Mouse (Mus musculus) midbrain, embryonic 14.5 days (tissue): Measurements from ENCODE around the gene 2610301B20Rik. TPM values are rescaled to one million over a fixed set of nuclear protein-coding genes. Genes with fewer than 3 reads are reported as not detected.

Source experiments
- ATAC-seq: fragments of 200-750 bp; cut with Nextera tagmentation; 2 replicates; pipeline ENCODE4 v1.8.0; 2017; ENCODE audit warnings: moderate number of reproducible peaks, moderate library complexity; ENCODE audit not compliant: low FRiP score, low TSS enrichment
- DNase-seq: peaks from one replicate; pipeline ENCODE4 v3.0.0-alpha.2; 2015
- H3K27ac ChIP-seq: fragments of 300-500 bp; sonication (generic); replicated peaks from 2 replicates; pipeline ENCODE4 v1.5.1; 2014; ENCODE audit warnings: mild to moderate bottlenecking, low read depth, low read length, moderate library complexity
- H3K27me3 ChIP-seq: fragments of 300-500 bp; sonication (generic); 2 replicates; pipeline ENCODE4 v1.6.1; 2014; ENCODE audit warnings: low read length, control low read depth, mixed read lengths; ENCODE audit not compliant: control insufficient read depth, insufficient read depth
- H3K36me3 ChIP-seq: fragments of 300-500 bp; sonication (generic); 2 replicates; pipeline ENCODE4 v1.6.1; 2014; ENCODE audit warnings: low read length, control low read depth; ENCODE audit not compliant: control insufficient read depth, insufficient read depth
- H3K4me1 ChIP-seq: fragments of 300-500 bp; sonication (generic); 2 replicates; pipeline ENCODE4 v1.6.1; 2014; ENCODE audit warnings: mild to moderate bottlenecking, antibody characterized with exemption, low read length, control low read depth; ENCODE audit not compliant: control insufficient read depth, insufficient read depth
- H3K4me2 ChIP-seq: fragments of 300-500 bp; sonication (generic); 2 replicates; pipeline ENCODE4 v1.6.1; 2014; ENCODE audit warnings: mild to moderate bottlenecking, low read length, moderate library complexity
- H3K4me3 ChIP-seq: fragments of 300-500 bp; sonication (generic); replicated peaks from 2 replicates; pipeline ENCODE4 v1.5.1; 2014; ENCODE audit warnings: low read depth, low read length
- H3K9ac ChIP-seq: fragments of 300-500 bp; sonication (generic); replicated peaks from 2 replicates; pipeline ENCODE4 v1.6.1; 2014; ENCODE audit warnings: mild to moderate bottlenecking, low read length, moderate library complexity
- H3K9me3 ChIP-seq: fragments of 300-500 bp; sonication (generic); 2 replicates; pipeline ENCODE4 v1.6.1; 2016; ENCODE audit warnings: low read length, control low read depth, mixed read lengths; ENCODE audit not compliant: control insufficient read depth
- WGBS: fragments of 180-500 bp; shearing (Covaris S2); extraction: QIAGEN DNeasy Blood & Tissue Kit; methylation state at CpG from one replicate; pipeline ENCODE4 v1.1.7; 2014; 5-methylcytosine and 5-hydroxymethylcytosine counted together
- polyA plus RNA-seq: library from polyadenylated mRNA; unstranded; fragments of >200 nt; fragmentation: Nextera tagmentation; extraction: Ambion mirVana; gene quantifications from 2 replicates; pipeline ENCODE4 v1.2.1, GENCODE M21; 2014

Gene 2610301B20Rik
- polyA plus RNA-seq, 1 experiment from 2014 or later = 53.4 TPM

GRCm38 (mm10) chr4:10924140-10924539, 49.8 kb downstream of the 2610301B20Rik start:
- Histone ChIP-seq H3K9ac (no peak overlapping the region), H3K9me3 (no peaks in the 10 kb centered on the region), H3K27me3 (no peaks in the 10 kb centered on the region), H3K4me2 (no peak overlapping the region), H3K27ac (no peak overlapping the region), H3K36me3 (no peaks in the 10 kb centered on the region), H3K4me1 (no peaks in the 10 kb centered on the region), H3K4me3 (no peak overlapping the region)
- no peak for ATAC-seq
- no peak for DNase-seq
- WGBS = 74% methylated on average over 2 of the region's 2 CpGs

- WGBS = 86% methylated on average over 5 of the region's 5 CpGs
- Histone ChIP-seq H3K27me3 (no peaks in the 10 kb centered on the region), H3K27ac (no peak overlapping the region), H3K36me3 (no peaks in the 10 kb centered on the region), H3K4me3 (no peak overlapping the region), H3K9me3 (no peaks in the 10 kb centered on the region), H3K4me1 (no peaks in the 10 kb centered on the region), H3K4me2 (no peak overlapping the region), H3K9ac (no peak overlapping the region)
- no peak for DNase-seq
- no peak for ATAC-seq
Observed at GRCm38 (mm10) chr4:10924541-10924940, 50.2 kb downstream of the 2610301B20Rik start.

- Histone ChIP-seq H3K27me3 (no peaks in the 10 kb centered on the region), H3K27ac (no peak overlapping the region), H3K4me2 (no peak overlapping the region), H3K36me3 (no peaks in the 10 kb centered on the region), H3K4me1 (no peaks in the 10 kb centered on the region), H3K9ac (no peak overlapping the region), H3K4me3 (no peak overlapping the region), H3K9me3 (no peaks in the 10 kb centered on the region)
- no peak for DNase-seq
- ATAC-seq = no peak
- 96% methylated on average over 4 of the region's 4 CpGs for WGBS
Observed at GRCm38 (mm10) chr4:10926416-10926815, 52.1 kb downstream of the 2610301B20Rik start.

- no peaks in the 10 kb centered on the region for H3K36me3 ChIP-seq
- H3K9me3 ChIP-seq = no peaks in the 10 kb centered on the region
- H3K27me3 ChIP-seq = no peaks in the 10 kb centered on the region
- DNase-seq (no peak), ATAC-seq (no peak)
- no peak overlapping the region for H3K4me2 ChIP-seq
- no peak overlapping the region for H3K4me3 ChIP-seq
- no peaks in the 10 kb centered on the region for H3K4me1 ChIP-seq
- H3K27ac ChIP-seq = no peak overlapping the region
- WGBS = 91% methylated on average over 6 of the region's 6 CpGs
- H3K9ac ChIP-seq = no peak overlapping the region
Observed at GRCm38 (mm10) chr4:10928158-10928557, 53.9 kb downstream of the 2610301B20Rik start.

- Histone ChIP-seq H3K27me3 (no peaks in the 10 kb centered on the region), H3K27ac (no peak overlapping the region), H3K36me3 (no peaks in the 10 kb centered on the region), H3K4me2 (no peak overlapping the region), H3K4me1 (no peaks in the 10 kb centered on the region), H3K9me3 (no peaks in the 10 kb centered on the region), H3K4me3 (no peak overlapping the region), H3K9ac (no peak overlapping the region)
- DNase-seq = no peak
- 92% methylated on average over 3 of the region's 3 CpGs for WGBS
- ATAC-seq = no peak
Observed at GRCm38 (mm10) chr4:10929726-10930125, 55.4 kb downstream of the 2610301B20Rik start.

- Histone ChIP-seq H3K9me3 (no peaks in the 10 kb centered on the region), H3K4me2 (no peak overlapping the region), H3K4me3 (no peak overlapping the region), H3K36me3 (no peaks in the 10 kb centered on the region), H3K4me1 (no peaks in the 10 kb centered on the region), H3K27me3 (no peaks in the 10 kb centered on the region), H3K9ac (no peak overlapping the region), H3K27ac (no peak overlapping the region)
- no peak for DNase-seq
- no peak for ATAC-seq
- 88% methylated on average over 9 of the region's 9 CpGs for WGBS
Observed at GRCm38 (mm10) chr4:10931040-10931439, 56.7 kb downstream of the 2610301B20Rik start.

GRCm38 (mm10) chr4:10932091-10932745, 57.9 kb downstream of the 2610301B20Rik start:
- no peaks in the 10 kb centered on the region for H3K27me3 ChIP-seq
- no peak overlapping the region for H3K9ac ChIP-seq
- no peak for DNase-seq
- H3K4me3 ChIP-seq = no peak overlapping the region
- H3K4me2 ChIP-seq = no peak overlapping the region
- H3K27ac ChIP-seq = no peak overlapping the region
- WGBS = 36% methylated on average over 4 of the region's 4 CpGs
- no peaks in the 10 kb centered on the region for H3K36me3 ChIP-seq
- no peaks in the 10 kb centered on the region for H3K9me3 ChIP-seq
- no peaks in the 10 kb centered on the region for H3K4me1 ChIP-seq
- ATAC-seq = no peak

GRCm38 (mm10) chr4:10932782-10933181, 58.5 kb downstream of the 2610301B20Rik start:
- ATAC-seq (no peak), DNase-seq (no peak)
- no peak overlapping the region for H3K4me2 ChIP-seq
- 74% methylated on average over 5 of the region's 5 CpGs for WGBS
- H3K27ac ChIP-seq = no peak overlapping the region
- no peaks in the 10 kb centered on the region for H3K4me1 ChIP-seq
- no peak overlapping the region for H3K9ac ChIP-seq
- H3K4me3 ChIP-seq = no peak overlapping the region
- no peaks in the 10 kb centered on the region for H3K36me3 ChIP-seq
- H3K27me3 ChIP-seq = no peaks in the 10 kb centered on the region
- no peaks in the 10 kb centered on the region for H3K9me3 ChIP-seq

GRCm38 (mm10) chr4:10936766-10937165, 62.5 kb downstream of the 2610301B20Rik start:
- no peaks in the 10 kb centered on the region for H3K9me3 ChIP-seq
- WGBS = 84% methylated on average over 4 of the region's 4 CpGs
- H3K27me3 ChIP-seq = no peaks in the 10 kb centered on the region
- H3K36me3 ChIP-seq = no peaks in the 10 kb centered on the region
- DNase-seq (no peak), ATAC-seq (no peak)
- H3K27ac ChIP-seq = no peak overlapping the region
- H3K4me1 ChIP-seq = no peaks in the 10 kb centered on the region
- no peak overlapping the region for H3K4me2 ChIP-seq
- H3K4me3 ChIP-seq = no peak overlapping the region
- H3K9ac ChIP-seq = no peak overlapping the region
